Mouse (Mus musculus): ENCODE data around the gene Osgin1. TPM values are rescaled to one million over a fixed set of nuclear protein-coding genes. Genes with fewer than 3 reads are reported as not detected.

Gene Osgin1
- polyA plus RNA-seq, 1 experiment from 2014 or later: 10.2 TPM

DNA sequence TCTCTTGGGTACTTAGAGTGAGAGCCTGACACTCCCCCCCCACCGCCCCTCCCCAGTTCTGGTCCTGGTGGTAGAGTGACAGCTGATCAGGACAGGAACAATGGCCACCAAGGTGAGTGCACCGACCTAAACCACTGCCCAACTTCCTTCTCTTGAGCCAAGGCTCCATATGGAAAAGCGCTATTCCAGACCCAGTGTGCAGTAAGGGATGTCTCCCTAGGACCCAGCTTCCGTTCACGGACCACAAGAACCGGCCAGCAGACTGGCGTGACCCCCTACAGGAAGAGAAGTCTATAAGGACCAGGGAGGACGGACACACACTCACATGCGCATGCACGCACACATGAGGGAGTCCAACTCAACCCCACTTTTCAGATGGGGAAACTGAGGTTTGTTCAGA, 2.4 kb downstream of the Osgin1 start:
- Histone ChIP-seq H3K4me1 (ENCODE audit: control insufficient read depth, insufficient read depth, low read length) (peaks cover 19% of the 10 kb centered on the region), H3K4me3 (replicated peaks; ENCODE audit: low read length) (no peak overlapping the region), H3K9me3 (replicated peaks; ENCODE audit: control insufficient read depth, low read length) (no peaks in the 10 kb centered on the region), H3K36me3 (ENCODE audit: control insufficient read depth, insufficient read depth, low read length) (no peaks in the 10 kb centered on the region), H3K9ac (ENCODE audit: low read length) (no peak overlapping the region), H3K27ac (ENCODE audit: low read length) (no peak overlapping the region), H3K27me3 (ENCODE audit: control insufficient read depth, insufficient read depth, low read length) (no peaks in the 10 kb centered on the region), H3K4me2 (ENCODE audit: low read depth, low read length) (peak overlapping the region; percentile 49; the same call in 1 of the 2 replicates)
- ATAC-seq (ENCODE audit: insufficient read depth, low FRiP score): no peak
- 79% methylated on average over 10 of the region's 10 CpGs for WGBS

DNA sequence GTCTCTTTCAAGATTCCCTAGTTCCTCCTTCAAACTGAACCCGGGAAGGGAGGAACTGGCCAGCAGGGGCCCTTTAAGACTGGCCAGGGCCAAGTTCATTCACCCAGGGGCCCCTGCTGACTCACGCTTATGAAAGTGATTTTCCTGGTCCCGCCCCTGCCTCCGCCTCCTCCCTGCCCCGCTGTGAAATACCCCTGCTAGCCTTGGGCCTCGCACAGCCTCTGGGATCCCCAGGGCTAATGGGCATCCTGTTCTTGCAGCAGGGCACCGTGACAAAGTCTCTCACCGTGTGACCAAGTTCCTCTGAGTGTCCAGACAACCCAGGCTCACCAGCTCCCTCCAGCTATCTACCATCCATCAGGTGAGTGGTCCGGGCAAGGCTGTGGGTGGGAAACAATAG, 3.0 kb downstream of the Osgin1 start:
- H3K27ac ChIP-seq (ENCODE audit: low read length): peak overlapping the region; percentile 84
- H3K9ac ChIP-seq (ENCODE audit: low read length): peak overlapping the region; percentile 61
- peak overlapping the region; percentile 42 for H3K4me3 ChIP-seq (replicated peaks; ENCODE audit: low read length)
- H3K9me3 ChIP-seq (replicated peaks; ENCODE audit: control insufficient read depth, low read length): no peaks in the 10 kb centered on the region
- H3K27me3 ChIP-seq (ENCODE audit: control insufficient read depth, insufficient read depth, low read length): no peaks in the 10 kb centered on the region
- WGBS: 16% methylated on average over 9 of the region's 9 CpGs
- H3K36me3 ChIP-seq (ENCODE audit: control insufficient read depth, insufficient read depth, low read length): no peaks in the 10 kb centered on the region
- peaks cover 19% of the 10 kb centered on the region for H3K4me1 ChIP-seq (ENCODE audit: control insufficient read depth, insufficient read depth, low read length)
- peak overlapping the region; percentile 49 for H3K4me2 ChIP-seq (ENCODE audit: low read depth, low read length)
- peak; percentile 67 for ATAC-seq (ENCODE audit: insufficient read depth, low FRiP score)

DNA sequence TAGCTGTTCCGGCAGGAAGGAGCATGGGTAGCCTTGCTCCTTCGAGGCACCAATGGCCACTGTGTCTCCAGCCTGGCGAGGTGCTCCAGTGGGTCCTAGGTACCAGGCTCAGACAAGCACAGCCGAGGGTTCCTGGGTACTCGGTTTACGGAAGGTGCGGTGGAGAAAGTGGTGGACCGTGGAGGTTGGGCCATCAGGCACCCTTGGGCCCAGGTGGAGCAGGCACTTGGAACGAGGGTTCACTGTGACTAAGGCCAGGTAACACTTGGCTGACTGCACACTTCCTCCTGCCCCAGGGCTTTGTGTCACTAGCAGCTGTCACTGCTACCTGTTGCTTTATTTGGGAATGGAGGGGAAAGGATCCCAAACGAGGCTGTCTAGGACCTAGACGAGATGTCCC, 3.6 kb downstream of the Osgin1 start:
- Histone ChIP-seq H3K27ac (ENCODE audit: low read length) (peak overlapping the region; percentile 84), H3K4me2 (ENCODE audit: low read depth, low read length) (peak overlapping the region; percentile 49), H3K4me1 (ENCODE audit: control insufficient read depth, insufficient read depth, low read length) (peaks cover 19% of the 10 kb centered on the region), H3K4me3 (replicated peaks; ENCODE audit: low read length) (peak overlapping the region; percentile 42), H3K9ac (ENCODE audit: low read length) (peak overlapping the region; percentile 61), H3K36me3 (ENCODE audit: control insufficient read depth, insufficient read depth, low read length) (no peaks in the 10 kb centered on the region), H3K27me3 (ENCODE audit: control insufficient read depth, insufficient read depth, low read length) (no peaks in the 10 kb centered on the region), H3K9me3 (replicated peaks; ENCODE audit: control insufficient read depth, low read length) (no peaks in the 10 kb centered on the region)
- WGBS: 65% methylated on average over 11 of the region's 11 CpGs
- ATAC-seq (ENCODE audit: insufficient read depth, low FRiP score): no peak

DNA sequence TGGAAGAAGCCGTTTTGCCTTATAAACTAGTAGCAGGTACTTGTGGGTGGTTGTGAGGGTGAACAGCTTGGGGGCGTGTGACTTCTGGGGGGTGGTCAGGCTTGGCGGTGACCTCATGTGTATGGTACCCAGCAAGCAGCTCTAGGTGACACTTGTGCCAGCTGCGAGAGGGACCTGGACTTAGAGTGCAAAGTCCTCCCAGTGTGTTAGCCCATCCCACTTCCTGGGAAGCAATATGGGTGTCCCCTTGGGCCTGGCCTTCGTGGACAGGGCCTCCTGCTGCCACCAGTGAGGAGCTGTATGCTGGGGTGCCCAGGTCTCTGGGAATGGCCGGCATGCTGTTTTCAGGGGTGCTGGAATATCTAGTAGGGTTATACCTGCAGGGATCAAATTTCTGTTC, 5.0 kb downstream of the Osgin1 start:
- Histone ChIP-seq H3K4me2 (ENCODE audit: low read depth, low read length) (peak overlapping the region; percentile 49), H3K9me3 (replicated peaks; ENCODE audit: control insufficient read depth, low read length) (no peaks in the 10 kb centered on the region), H3K27ac (ENCODE audit: low read length) (peak overlapping the region; percentile 65), H3K36me3 (ENCODE audit: control insufficient read depth, insufficient read depth, low read length) (no peaks in the 10 kb centered on the region), H3K4me3 (replicated peaks; ENCODE audit: low read length) (peak overlapping the region; percentile 42), H3K27me3 (ENCODE audit: control insufficient read depth, insufficient read depth, low read length) (no peaks in the 10 kb centered on the region), H3K9ac (ENCODE audit: low read length) (peak overlapping the region; percentile 46; the same call in 1 of the 2 replicates), H3K4me1 (ENCODE audit: control insufficient read depth, insufficient read depth, low read length) (peaks cover 19% of the 10 kb centered on the region)
- ATAC-seq (ENCODE audit: insufficient read depth, low FRiP score): no peak; the same call in 1 of the 2 replicates
- 71% methylated on average over 6 of the region's 6 CpGs for whole genome bisulfite sequencing

DNA sequence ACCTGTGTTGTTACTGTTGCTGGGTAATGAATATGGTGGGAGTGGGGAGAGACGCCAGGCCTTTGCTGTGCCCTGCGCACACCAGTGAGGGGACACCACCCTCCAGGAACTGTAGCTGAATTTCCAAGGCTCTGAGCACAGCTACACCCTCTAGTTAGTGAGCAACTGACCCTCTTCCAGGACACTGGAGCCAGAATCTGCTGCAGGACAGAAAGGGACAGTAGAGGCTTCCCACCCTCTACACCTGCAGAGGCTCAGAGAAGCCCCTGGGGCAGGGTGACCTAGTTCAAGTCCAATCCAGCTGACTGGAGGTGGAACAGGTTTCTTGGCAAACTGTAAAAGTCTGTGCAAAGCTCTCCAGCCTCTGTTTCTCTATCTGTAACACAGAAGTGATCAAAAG, 5.5 kb downstream of the Osgin1 start:
- peak overlapping the region; percentile 49; the same call in 1 of the 2 replicates for H3K4me2 ChIP-seq (ENCODE audit: low read depth, low read length)
- peak overlapping the region; percentile 65 for H3K27ac ChIP-seq (ENCODE audit: low read length)
- 94% methylated on average over 2 of the region's 2 CpGs for WGBS
- H3K27me3 ChIP-seq (ENCODE audit: control insufficient read depth, insufficient read depth, low read length): no peaks in the 10 kb centered on the region
- ATAC-seq (ENCODE audit: insufficient read depth, low FRiP score): no peak
- peak overlapping the region; percentile 46 for H3K9ac ChIP-seq (ENCODE audit: low read length)
- no peak overlapping the region for H3K4me3 ChIP-seq (replicated peaks; ENCODE audit: low read length)
- no peaks in the 10 kb centered on the region for H3K36me3 ChIP-seq (ENCODE audit: control insufficient read depth, insufficient read depth, low read length)
- H3K4me1 ChIP-seq (ENCODE audit: control insufficient read depth, insufficient read depth, low read length): peaks cover 19% of the 10 kb centered on the region
- H3K9me3 ChIP-seq (replicated peaks; ENCODE audit: control insufficient read depth, low read length): no peaks in the 10 kb centered on the region

DNA sequence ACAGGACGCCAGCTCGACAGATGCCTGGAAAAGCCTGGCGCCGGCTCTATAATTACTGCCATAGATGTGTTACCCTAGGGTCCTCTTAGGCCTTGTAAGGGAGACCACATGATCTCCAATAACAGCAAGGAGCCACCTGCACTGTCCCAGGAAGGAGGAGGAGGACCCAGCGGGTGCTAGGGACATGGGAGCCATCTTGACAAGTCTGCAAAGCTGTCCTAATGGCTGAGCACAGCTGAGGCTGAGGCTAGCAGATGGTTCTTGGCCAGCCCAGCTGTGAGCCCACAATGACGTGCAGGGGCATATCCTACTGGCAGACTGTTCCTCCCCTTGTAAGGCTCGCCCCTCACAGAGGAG, 5.9 kb downstream of the Osgin1 start:
- no peak for ATAC-seq (ENCODE audit: insufficient read depth, low FRiP score)
- H3K9me3 ChIP-seq (replicated peaks; ENCODE audit: control insufficient read depth, low read length): no peaks in the 10 kb centered on the region
- peaks cover 19% of the 10 kb centered on the region for H3K4me1 ChIP-seq (ENCODE audit: control insufficient read depth, insufficient read depth, low read length)
- no peaks in the 10 kb centered on the region for H3K36me3 ChIP-seq (ENCODE audit: control insufficient read depth, insufficient read depth, low read length)
- H3K4me3 ChIP-seq (replicated peaks; ENCODE audit: low read length): no peak overlapping the region
- no peaks in the 10 kb centered on the region for H3K27me3 ChIP-seq (ENCODE audit: control insufficient read depth, insufficient read depth, low read length)
- 66% methylated on average over 7 of the region's 7 CpGs for WGBS
- peak overlapping the region; percentile 49; the same call in 1 of the 2 replicates for H3K4me2 ChIP-seq (ENCODE audit: low read depth, low read length)
- H3K27ac ChIP-seq (ENCODE audit: low read length): peak overlapping the region; percentile 65
- no peak overlapping the region for H3K9ac ChIP-seq (ENCODE audit: low read length)

DNA sequence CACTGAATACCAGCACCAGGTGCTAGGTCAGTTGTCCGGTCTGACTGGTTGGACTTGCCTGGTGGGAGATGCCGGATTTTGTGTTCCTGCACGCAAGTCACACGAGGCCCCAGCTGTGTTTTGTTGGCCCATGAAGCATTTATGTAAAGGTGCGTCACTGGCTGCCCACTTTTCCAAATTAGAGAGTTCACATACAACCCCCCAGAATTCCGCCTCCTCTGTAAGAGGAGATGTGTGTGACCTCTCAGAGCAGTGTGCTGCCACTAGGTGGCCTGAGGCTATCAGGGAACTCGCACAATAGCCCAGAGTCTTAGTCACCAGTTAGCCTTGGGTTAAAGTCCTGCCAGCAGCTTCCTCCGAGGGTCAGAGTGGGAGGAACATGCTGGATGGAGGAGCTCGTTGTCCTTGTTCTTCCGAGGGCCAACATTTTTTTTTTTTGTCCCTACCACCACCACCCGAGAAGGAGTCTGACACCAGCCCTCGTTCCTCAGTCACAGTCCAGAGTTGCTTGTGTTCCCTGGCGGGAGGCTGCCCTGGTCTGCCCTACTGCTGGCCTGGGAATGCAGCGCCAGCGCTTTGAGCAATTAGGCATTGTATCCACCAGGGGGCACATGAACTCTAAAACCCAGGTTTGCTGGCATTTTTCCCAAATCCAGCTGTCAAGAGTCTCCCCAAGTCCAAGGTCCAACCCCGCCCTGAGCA, 6.5 kb downstream of the Osgin1 start:
- no peaks in the 10 kb centered on the region for H3K27me3 ChIP-seq (ENCODE audit: control insufficient read depth, insufficient read depth, low read length)
- peaks cover 19% of the 10 kb centered on the region for H3K4me1 ChIP-seq (ENCODE audit: control insufficient read depth, insufficient read depth, low read length)
- no peak overlapping the region for H3K4me3 ChIP-seq (replicated peaks; ENCODE audit: low read length)
- H3K9me3 ChIP-seq (replicated peaks; ENCODE audit: control insufficient read depth, low read length): no peaks in the 10 kb centered on the region
- ATAC-seq (ENCODE audit: insufficient read depth, low FRiP score): peak; percentile 52
- H3K36me3 ChIP-seq (ENCODE audit: control insufficient read depth, insufficient read depth, low read length): no peaks in the 10 kb centered on the region
- H3K9ac ChIP-seq (ENCODE audit: low read length): no peak overlapping the region
- H3K27ac ChIP-seq (ENCODE audit: low read length): peak overlapping the region; percentile 79
- H3K4me2 ChIP-seq (ENCODE audit: low read depth, low read length): peak overlapping the region; percentile 25; the same call in 1 of the 2 replicates
- WGBS: 17% methylated on average over 16 of the region's 16 CpGs

DNA sequence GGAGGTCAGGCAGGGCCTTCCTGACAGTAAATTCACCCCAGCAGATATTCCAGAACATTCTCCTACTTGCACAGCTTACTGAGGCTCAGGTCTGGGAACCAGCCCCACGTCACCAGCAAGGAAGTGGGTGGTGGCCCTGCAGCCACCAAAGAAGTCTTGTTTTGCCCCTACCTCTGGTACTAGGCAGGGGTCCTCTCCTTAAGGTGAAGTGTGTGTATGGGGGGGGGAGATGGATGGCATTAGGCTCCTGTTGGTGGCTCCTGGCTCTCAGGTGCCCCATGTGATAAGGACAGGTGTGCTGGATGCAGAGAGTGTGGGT, 7.0 kb downstream of the Osgin1 start:
- Histone ChIP-seq H3K27ac (ENCODE audit: low read length) (peak overlapping the region; percentile 79), H3K4me3 (replicated peaks; ENCODE audit: low read length) (no peak overlapping the region), H3K36me3 (ENCODE audit: control insufficient read depth, insufficient read depth, low read length) (no peaks in the 10 kb centered on the region), H3K4me2 (ENCODE audit: low read depth, low read length) (peak overlapping the region; percentile 25), H3K4me1 (ENCODE audit: control insufficient read depth, insufficient read depth, low read length) (peaks cover 19% of the 10 kb centered on the region), H3K27me3 (ENCODE audit: control insufficient read depth, insufficient read depth, low read length) (no peaks in the 10 kb centered on the region), H3K9ac (ENCODE audit: low read length) (peak overlapping the region; percentile 50; the same call in 1 of the 2 replicates), H3K9me3 (replicated peaks; ENCODE audit: control insufficient read depth, low read length) (no peaks in the 10 kb centered on the region)
- 30% methylated on average over 1 of the region's 1 CpGs for WGBS
- ATAC-seq (ENCODE audit: insufficient read depth, low FRiP score): no peak; the same call in 1 of the 2 replicates

DNA sequence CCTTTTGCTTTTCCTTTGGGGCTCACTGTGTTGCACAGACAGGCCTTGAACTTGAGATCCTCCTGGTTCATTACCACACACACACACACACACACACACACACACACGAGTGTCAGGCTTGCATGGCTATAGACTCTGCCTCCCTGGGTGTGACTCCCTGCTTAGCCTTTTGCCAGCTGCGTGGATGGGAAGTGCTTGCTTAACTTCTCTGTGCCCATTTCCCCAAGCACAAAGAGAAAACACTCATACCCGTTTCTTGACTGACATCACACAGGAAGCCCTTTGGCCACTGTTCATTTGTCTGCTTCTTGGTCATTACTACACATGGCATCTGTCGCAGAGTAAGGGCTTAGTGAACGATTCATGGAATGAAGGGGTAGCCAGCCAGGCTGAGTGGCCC, 8.1 kb downstream of the Osgin1 start:
- Histone ChIP-seq H3K9ac (ENCODE audit: low read length) (no peak overlapping the region), H3K27me3 (ENCODE audit: control insufficient read depth, insufficient read depth, low read length) (0 out of 2 replicates have a peak, but pooled peaks cover under 1% of the 10 kb centered on the region), H3K36me3 (ENCODE audit: control insufficient read depth, insufficient read depth, low read length) (no peaks in the 10 kb centered on the region), H3K27ac (ENCODE audit: low read length) (no peak overlapping the region), H3K9me3 (replicated peaks; ENCODE audit: control insufficient read depth, low read length) (no peaks in the 10 kb centered on the region), H3K4me2 (ENCODE audit: low read depth, low read length) (no peak overlapping the region), H3K4me3 (replicated peaks; ENCODE audit: low read length) (no peak overlapping the region), H3K4me1 (ENCODE audit: control insufficient read depth, insufficient read depth, low read length) (peaks cover 18% of the 10 kb centered on the region)
- ATAC-seq (ENCODE audit: insufficient read depth, low FRiP score): no peak
- WGBS: 65% methylated on average over 5 of the region's 5 CpGs

All from stomach, embryonic 16.5 days (tissue).